Mouse (Mus musculus): ENCODE measurements around the gene Zfp706.

Gene Zfp706

DNA sequence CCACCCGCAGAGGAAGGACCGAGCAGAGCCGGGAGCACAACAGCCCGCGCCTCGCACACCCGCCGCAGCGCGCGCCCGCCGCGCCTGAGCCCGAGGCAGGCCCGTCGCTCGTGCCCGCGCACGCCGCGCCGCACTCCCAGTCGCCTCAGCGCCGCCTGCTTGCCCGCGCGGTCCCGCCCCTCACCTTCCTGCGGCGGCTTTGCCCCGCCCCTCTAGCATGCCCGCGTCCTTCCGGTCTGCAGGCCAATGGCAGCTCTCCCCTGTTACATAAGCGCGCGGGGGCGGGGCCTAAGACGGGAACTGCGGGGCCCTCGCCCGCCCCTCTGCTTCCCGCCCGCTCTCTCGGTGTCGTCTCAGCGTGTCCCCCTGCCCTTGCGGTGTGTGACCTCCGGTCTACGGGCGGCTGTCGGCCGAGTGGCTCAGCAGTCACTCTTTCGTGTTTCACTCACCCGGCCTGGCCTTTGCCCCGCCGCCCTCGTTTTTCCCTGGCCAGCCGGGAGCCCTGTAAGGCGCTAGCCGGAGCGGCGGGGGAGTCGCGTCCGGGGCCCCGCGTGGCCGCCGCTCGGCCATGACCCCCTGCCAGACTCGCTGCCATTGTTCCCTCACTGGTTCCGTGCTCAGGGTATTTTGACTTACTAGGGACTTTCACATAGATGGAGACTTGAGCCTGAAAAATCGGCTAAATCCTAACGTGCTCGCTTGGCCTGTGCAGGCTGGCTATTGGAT lies at the start of gene Zfp706:
Gene Zfp706 (minus strand): TSS at position 541 of the 726 bp plus-strand sequence.
- peak; percentile 100 for DNase-seq

DNA sequence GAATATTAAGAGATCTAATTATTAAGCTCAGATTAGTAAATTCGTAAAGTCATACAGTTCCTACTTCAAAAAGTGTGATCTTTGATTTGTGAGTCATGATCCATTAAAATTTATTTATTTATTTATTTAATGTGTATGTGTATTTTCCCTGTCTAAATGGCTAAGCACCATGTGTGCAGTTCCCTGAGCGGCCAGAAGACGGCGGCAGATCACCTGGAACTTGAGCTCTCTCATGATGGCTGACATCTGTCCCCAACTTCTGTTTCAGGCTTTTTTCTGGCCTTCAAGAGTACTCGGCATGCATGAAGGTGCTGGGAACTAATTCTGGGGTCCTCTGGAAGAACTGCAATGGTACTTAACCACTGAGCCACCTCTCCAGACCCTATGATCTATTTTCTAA lies 47.0 kb upstream of the Zfp706 start:
- DNase-seq: no peak

DNA sequence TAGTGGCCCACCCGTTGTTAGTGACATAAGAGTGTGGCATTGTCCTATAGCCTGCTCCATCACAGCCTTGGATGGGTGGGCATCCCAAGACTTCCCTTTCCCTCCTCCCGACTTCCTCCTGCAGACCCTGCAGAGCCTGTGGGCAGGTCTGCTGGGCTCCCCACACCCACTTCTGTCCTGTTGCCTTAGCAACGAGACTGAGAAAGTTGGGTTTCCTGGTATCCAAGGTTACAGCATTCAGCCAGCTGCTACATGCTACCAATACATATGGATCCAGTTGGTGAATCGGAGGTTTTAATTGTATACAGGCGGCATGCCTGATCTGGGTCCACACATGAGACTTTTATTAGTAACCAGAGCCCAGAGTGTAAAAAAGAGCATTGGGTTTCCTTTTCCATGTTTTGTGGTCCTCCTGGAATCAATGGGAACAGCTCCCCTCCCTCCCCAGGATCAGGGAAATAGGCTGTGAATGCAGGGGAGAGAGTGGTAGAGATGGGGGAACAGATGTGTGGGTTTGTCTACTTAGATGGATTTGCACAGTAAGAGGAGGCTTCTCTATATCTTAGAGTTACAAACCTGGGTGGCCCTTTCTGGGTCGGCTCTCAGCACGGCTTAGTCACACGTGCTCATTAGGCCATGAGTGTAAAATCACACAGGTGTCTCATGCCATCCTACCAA lies 45.7 kb upstream of the Zfp706 start:
- no peak for DNase-seq

GRCm38 (mm10) chr15:37047403-37047802 lies 39.8 kb upstream of the Zfp706 start:
- DNase-seq: no peak

GRCm38 (mm10) chr15:37046586-37046985 lies 39.0 kb upstream of the Zfp706 start:
- DNase-seq: no peak

DNA sequence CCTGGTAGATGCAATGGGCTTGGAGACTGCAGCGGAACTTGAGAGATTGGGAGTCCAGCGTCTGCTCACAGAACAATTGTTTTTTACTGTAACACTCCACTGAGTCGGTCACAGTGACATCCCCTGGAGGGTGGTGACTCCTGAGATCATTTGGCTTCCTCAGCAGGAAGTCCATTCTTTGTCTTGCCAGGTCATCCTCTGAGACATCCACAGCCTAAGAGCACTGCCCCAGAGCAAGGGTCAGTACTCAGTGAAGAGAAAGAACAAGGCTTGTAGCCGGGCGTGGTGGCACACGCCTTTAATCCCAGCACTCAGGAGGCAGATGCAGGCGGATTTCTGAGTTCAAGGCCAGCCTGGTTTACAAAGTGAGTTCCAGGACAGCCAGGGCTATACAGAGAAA lies 38.6 kb upstream of the Zfp706 start:
- no peak for DNase-seq

DNA sequence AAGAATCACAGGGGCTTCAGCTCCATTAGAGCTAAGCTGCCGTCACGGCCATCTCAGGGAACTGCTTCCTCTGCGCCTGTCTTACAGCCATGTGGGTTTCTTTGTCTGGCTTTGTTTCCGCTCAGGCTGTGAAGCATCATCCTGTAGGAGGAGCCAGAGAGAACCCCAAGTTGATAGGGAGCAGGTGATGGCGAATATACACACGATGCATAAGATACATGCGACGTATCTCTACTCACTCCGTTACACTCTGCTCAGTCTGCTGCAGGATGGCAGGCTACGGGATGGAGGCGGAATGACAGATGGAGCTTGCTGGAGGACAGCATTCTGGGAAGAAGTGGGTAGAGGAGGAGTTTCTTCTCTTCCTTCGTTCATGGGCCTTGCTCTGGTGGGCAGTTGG lies 37.9 kb upstream of the Zfp706 start:
- no peak for DNase-seq

DNA sequence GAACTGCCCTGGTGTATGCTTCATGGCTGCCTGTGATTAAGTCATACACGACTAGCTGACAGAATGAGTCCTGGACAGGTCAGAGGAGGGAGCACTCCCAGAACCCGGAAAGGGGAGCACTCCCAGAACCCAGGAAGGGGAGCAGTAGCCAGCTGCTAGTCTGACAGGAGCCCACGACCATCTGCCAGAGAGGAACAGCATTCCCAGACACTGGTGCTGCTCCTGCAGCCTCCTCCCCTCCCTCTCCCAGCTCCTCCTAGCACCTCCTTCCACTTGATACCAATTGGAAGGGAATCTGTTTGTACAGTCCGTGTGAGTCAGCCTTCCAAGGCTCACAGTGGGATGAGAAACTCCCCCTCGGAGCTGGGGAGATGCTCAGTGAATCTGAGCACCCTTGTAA lies 35.0 kb upstream of the Zfp706 start:
- DNase-seq: peak; percentile 56

- DNase-seq: peak; percentile 41
These were observed 33.6 kb upstream of the Zfp706 start for GRCm38 (mm10) chr15:37041214-37041613.

GRCm38 (mm10) chr15:37038666-37039065 lies 31.1 kb upstream of the Zfp706 start:
- no peak for DNase-seq

GRCm38 (mm10) chr15:37037704-37038103 lies 30.1 kb upstream of the Zfp706 start:
- no peak for DNase-seq

GRCm38 (mm10) chr15:37036481-37037156 lies 29.0 kb upstream of the Zfp706 start:
- no peak for DNase-seq

DNA sequence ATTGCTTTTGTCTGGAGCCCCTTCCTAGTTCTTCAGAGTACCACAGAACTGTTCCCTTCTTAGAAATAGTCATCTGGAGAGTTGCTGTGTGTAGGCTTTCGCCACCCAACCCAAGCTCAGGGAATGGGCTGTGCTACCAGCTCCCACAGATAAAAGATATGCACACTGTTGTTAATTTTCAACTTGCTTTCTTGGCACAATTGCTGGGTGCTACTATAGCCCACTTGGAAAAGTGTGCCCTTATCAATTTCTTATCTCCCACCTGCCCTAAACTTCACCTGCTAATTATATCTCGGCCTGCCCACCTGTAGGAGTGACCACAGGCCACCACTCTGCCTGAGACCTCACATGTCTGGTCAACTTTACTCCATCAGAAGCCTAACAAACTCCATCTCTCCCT lies 26.6 kb upstream of the Zfp706 start:
- DNase-seq: no peak

DNA sequence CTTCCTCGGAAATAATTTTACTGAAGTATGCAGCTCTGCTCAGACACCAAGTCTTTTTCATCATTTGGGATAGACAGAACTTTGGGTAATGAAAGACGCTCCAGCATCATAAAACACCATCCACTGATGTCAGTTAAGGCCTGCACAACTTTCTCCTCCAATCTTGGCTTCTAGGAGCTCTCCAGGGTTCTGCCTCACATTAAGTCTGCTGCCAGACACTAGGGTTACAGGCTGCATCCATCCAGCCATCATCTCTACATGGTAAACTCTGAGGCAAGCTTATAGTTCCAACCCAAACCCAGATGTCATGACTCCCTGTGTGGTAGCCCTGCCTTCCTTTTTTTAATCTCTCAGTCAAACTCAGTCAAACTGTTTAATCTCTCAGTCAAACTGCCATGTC lies 25.9 kb upstream of the Zfp706 start:
- no peak for DNase-seq

DNA sequence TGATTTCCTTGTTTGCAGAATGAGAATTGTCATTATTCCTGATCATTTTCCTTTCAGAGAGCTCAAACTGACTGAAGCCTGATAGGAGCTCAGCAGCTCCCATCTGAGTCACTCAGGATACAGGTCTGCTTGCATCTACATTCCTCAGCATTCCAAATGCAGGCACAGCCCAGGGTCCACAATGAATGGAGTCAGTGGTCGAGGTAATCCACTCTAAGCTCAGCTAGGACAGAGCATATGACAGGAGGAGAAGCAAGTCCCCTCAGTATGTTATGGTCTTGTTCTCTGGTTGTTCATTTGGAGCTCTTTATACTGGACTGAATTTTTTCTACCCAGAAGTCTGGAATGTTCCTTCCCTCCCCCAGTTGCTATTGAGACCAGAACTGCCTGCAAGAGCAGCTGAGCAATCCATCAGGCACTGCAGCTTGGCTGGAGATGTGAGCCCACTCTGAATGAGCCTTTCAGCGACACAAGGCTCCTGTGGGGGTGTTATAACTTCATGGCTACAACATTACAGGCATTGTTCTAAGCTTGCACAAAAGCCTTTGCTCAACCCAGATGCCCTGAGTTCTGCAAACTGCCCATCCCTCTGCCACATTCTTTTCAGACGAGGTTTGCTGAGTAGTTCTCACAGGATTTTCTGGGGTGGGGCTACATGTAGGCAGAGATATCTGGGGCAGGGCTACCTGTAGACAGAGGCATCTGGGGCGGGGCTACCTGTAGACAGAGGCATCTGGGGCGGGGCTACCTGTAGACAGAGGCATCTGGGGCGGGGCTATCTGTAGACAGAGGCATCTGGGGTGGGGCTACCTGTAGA lies 24.0 kb upstream of the Zfp706 start:
- DNase-seq: no peak

- DNase-seq: no peak
These were observed 23.4 kb upstream of the Zfp706 start for GRCm38 (mm10) chr15:37030929-37031328.

DNA sequence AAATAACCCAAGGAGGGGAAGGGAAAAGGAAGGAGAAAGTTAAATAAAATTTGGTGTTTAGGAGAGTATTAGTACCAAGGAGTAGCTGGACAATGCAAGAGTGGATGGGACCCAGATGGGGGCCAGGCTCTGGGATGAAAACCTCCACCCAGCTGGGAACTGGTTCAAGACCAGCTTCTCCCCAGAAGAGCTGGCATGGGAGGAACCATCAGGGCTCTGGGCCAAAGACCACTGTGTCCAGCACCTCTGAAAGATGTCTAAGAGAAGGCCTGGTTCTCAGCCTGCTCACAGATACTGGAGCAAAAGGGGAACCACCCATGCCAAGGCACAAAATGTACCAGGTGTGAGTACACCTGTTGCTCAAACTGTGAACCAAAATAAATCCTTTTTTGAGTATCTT lies 20.4 kb upstream of the Zfp706 start:
- DNase-seq: no peak

- DNase-seq: no peak
These were observed 18.9 kb upstream of the Zfp706 start for GRCm38 (mm10) chr15:37026458-37026857.

- peak; percentile 44 for DNase-seq
These were observed 13.1 kb upstream of the Zfp706 start for GRCm38 (mm10) chr15:37020581-37021245.

DNA sequence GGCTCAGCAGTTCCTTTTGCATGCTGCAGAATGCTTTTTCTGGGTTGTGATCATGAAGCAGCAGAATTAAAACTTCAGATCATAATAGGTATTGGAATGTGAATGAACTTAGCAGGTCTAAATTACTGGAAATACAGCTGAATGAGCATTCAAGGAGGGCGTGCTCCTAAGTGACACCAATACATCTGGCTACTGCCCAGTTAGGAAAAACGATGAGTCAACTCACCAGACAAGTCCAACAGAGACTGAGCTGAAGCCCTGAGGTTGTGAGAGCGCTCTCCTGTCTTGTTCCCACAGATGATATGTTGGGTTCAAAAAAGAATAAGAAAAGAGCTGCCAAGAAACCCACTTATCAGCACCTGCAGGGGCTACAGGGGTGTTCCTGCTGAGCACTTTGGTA lies 11.9 kb upstream of the Zfp706 start:
- DNase-seq: no peak

DNA sequence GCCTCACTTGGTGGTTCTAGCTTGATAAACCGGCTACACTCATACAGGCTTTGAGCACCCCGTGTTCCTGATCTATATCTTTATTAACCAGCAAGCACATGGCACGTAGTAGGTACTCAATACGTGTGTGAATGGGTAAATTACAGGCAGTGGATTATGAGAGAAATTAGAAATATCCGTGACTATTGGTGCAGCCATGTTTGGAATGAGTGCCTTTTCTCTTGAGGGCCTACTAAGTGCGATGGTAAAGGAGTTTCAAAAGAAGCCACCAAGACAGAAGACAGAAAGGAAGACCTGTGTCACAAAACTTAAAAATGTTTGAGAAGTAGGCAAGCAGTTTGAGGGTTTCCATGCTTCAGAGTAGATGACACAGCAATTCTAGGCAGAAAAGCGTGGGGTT lies 4.3 kb upstream of the Zfp706 start:
- DNase-seq: no peak

DNA sequence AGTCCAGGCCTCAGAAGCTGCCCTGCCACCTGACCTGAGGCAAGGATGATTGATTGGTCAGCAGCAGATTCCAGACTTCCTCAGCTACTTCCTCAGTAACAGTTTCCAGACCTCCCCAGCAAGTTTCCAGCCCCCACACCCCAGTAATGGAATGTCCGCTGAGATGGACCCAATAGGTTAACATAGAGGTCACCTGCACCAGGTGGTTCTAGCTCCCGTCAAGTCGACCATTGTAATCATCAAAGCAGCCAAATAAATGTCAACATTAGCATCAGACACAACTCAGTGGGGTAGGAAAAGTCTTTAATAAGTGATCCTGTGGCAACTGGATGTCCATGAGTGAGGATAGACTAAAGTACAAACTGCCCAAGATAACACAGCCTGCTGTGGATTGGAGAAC lies 3.7 kb upstream of the Zfp706 start:
- no peak for DNase-seq

GRCm38 (mm10) chr15:37008546-37008945 lies 973 bp upstream of the Zfp706 start:
- DNase-seq: no peak
